Mouse (Mus musculus): ENCODE results near the gene Foxn3.

The Foxn3 gene

GRCm38 (mm10) chr12:99256997-99257396 is 306.4 kb downstream of the Foxn3 start:
- no peak for DNase-seq (ENCODE audit: low read depth, low spot score)

GRCm38 (mm10) chr12:99256463-99256862 is 306.9 kb downstream of the Foxn3 start:
- DNase-seq (ENCODE audit: low read depth, low spot score) = no peak

GRCm38 (mm10) chr12:99254436-99254835 is 308.9 kb downstream of the Foxn3 start:
- DNase-seq (ENCODE audit: low read depth, low spot score) = no peak

GRCm38 (mm10) chr12:99253562-99253961 is 309.8 kb downstream of the Foxn3 start:
- DNase-seq (ENCODE audit: low read depth, low spot score) = no peak

GRCm38 (mm10) chr12:99248606-99249005 is 314.8 kb downstream of the Foxn3 start:
- no peak for DNase-seq (ENCODE audit: low read depth, low spot score)

GRCm38 (mm10) chr12:99247939-99248338 is 315.4 kb downstream of the Foxn3 start:
- DNase-seq (ENCODE audit: low read depth, low spot score) = no peak

GRCm38 (mm10) chr12:99246984-99247746 is 316.2 kb downstream of the Foxn3 start:
- no peak for DNase-seq (ENCODE audit: low read depth, low spot score)

GRCm38 (mm10) chr12:99244673-99245072 is 318.7 kb downstream of the Foxn3 start:
- no peak for DNase-seq (ENCODE audit: low read depth, low spot score)

GRCm38 (mm10) chr12:99244264-99244663 is 319.1 kb downstream of the Foxn3 start:
- no peak for DNase-seq (ENCODE audit: low read depth, low spot score)

GRCm38 (mm10) chr12:99243316-99243715 is 320.1 kb downstream of the Foxn3 start:
- DNase-seq (ENCODE audit: low read depth, low spot score) = no peak

GRCm38 (mm10) chr12:99240185-99240726 is 323.1 kb downstream of the Foxn3 start:
- no peak for DNase-seq (ENCODE audit: low read depth, low spot score)

- DNase-seq (ENCODE audit: low read depth, low spot score) = no peak
These were observed 323.6 kb downstream of the Foxn3 start for GRCm38 (mm10) chr12:99239735-99240134.

GRCm38 (mm10) chr12:99237497-99237896 is 325.9 kb downstream of the Foxn3 start:
- DNase-seq (ENCODE audit: low read depth, low spot score) = no peak

GRCm38 (mm10) chr12:99234346-99234745 is 329.0 kb downstream of the Foxn3 start:
- DNase-seq (ENCODE audit: low read depth, low spot score) = no peak

GRCm38 (mm10) chr12:99233386-99233785 is 330.0 kb downstream of the Foxn3 start:
- DNase-seq (ENCODE audit: low read depth, low spot score) = no peak

- DNase-seq (ENCODE audit: low read depth, low spot score) = no peak
These were observed 330.9 kb downstream of the Foxn3 start for GRCm38 (mm10) chr12:99232478-99232877.

GRCm38 (mm10) chr12:99231321-99231720 is 332.1 kb downstream of the Foxn3 start:
- DNase-seq (ENCODE audit: low read depth, low spot score) = no peak

- no peak for DNase-seq (ENCODE audit: low read depth, low spot score)
These were observed 332.7 kb downstream of the Foxn3 start for GRCm38 (mm10) chr12:99230783-99231048.

- DNase-seq (ENCODE audit: low read depth, low spot score) = no peak
These were observed 333.2 kb downstream of the Foxn3 start for GRCm38 (mm10) chr12:99229973-99230782.

GRCm38 (mm10) chr12:99227313-99227952 is 335.9 kb downstream of the Foxn3 start:
- no peak for DNase-seq (ENCODE audit: low read depth, low spot score)

- DNase-seq (ENCODE audit: low read depth, low spot score) = no peak
These were observed 338.3 kb downstream of the Foxn3 start for GRCm38 (mm10) chr12:99224863-99225603.

Data from retina, postnatal 7 days (tissue).